Mouse (Mus musculus) adrenal gland, postnatal 25 days (tissue): ENCODE results near the gene 3110082I17Rik. TPM values are rescaled to one million over a fixed set of nuclear protein-coding genes. Genes with fewer than 3 reads are reported as not detected.
"Not testable (repeated sequence)": the region's sequence is repeated elsewhere in the genome, so short reads cannot be mapped to it uniquely, and the experiment has no call there.

Experiments used
- DNase-seq: peaks from one replicate; pipeline ENCODE4 v3.0.0; 2021; ENCODE audit warnings: mixed read lengths
- total RNA-seq: library from RNA; stranded (reverse); gene quantifications from 2 replicates; pipeline ENCODE4 v1.2.3, GENCODE M21; 2021

The 3110082I17Rik gene
- total RNA-seq, 1 experiment from 2014 or later = 15.8 TPM

- no peak for DNase-seq
Observed at GRCm38 (mm10) chr5:139353496-139353895, 106.8 kb downstream of the 3110082I17Rik start.

GRCm38 (mm10) chr5:139352317-139352716 is 108.0 kb downstream of the 3110082I17Rik start, which contains the start of gene Cyp2w1:
TSS of gene Cyp2w1 (plus strand) at chr5:139352617.
- DNase-seq = no peak

GRCm38 (mm10) chr5:139351628-139352027 is 108.7 kb downstream of the 3110082I17Rik start:
- DNase-seq = no peak

- DNase-seq = no peak
Observed at GRCm38 (mm10) chr5:139351134-139351533, 109.2 kb downstream of the 3110082I17Rik start, which contains the start of gene Cox19. TSS of gene Cox19 (minus strand) at chr5:139351418.

GRCm38 (mm10) chr5:139349713-139350112 is 110.6 kb downstream of the 3110082I17Rik start:
- no peak for DNase-seq

- DNase-seq = no peak
Observed at GRCm38 (mm10) chr5:139347225-139347624, 113.1 kb downstream of the 3110082I17Rik start.

GRCm38 (mm10) chr5:139345364-139345714 is 115.0 kb downstream of the 3110082I17Rik start:
- DNase-seq = no peak

GRCm38 (mm10) chr5:139344687-139345363 is 115.5 kb downstream of the 3110082I17Rik start:
- DNase-seq = peak; percentile 97

GRCm38 (mm10) chr5:139344021-139344686 is 116.2 kb downstream of the 3110082I17Rik start:
- DNase-seq = peak; percentile 82

- DNase-seq = no peak
Observed at GRCm38 (mm10) chr5:139338891-139339290, 121.4 kb downstream of the 3110082I17Rik start.

GRCm38 (mm10) chr5:139338403-139338802 is 121.9 kb downstream of the 3110082I17Rik start:
- DNase-seq = no peak

GRCm38 (mm10) chr5:139337826-139338370 is 122.4 kb downstream of the 3110082I17Rik start:
- DNase-seq = no peak

- DNase-seq = no peak
Observed at GRCm38 (mm10) chr5:139335634-139336033, 124.7 kb downstream of the 3110082I17Rik start.

GRCm38 (mm10) chr5:139334394-139334793 is 125.9 kb downstream of the 3110082I17Rik start:
- DNase-seq = not testable (repeated sequence)

GRCm38 (mm10) chr5:139333301-139334013 is 126.9 kb downstream of the 3110082I17Rik start:
- no peak for DNase-seq

GRCm38 (mm10) chr5:139332590-139333272 is 127.6 kb downstream of the 3110082I17Rik start:
- DNase-seq = no peak

- DNase-seq = peak; percentile 81
Observed at GRCm38 (mm10) chr5:139331742-139332141, 128.6 kb downstream of the 3110082I17Rik start.

GRCm38 (mm10) chr5:139330766-139331165 is 129.6 kb downstream of the 3110082I17Rik start:
- DNase-seq = no peak

GRCm38 (mm10) chr5:139327634-139328020 is 132.7 kb downstream of the 3110082I17Rik start:
- no peak for DNase-seq

GRCm38 (mm10) chr5:139326986-139327633 is 133.2 kb downstream of the 3110082I17Rik start:
- no peak for DNase-seq

GRCm38 (mm10) chr5:139326111-139326696 is 134.1 kb downstream of the 3110082I17Rik start:
- DNase-seq = no peak
